Mouse (Mus musculus): ENCODE measurements around the gene Doc2g. TPM values are rescaled to one million over a fixed set of nuclear protein-coding genes. Genes with fewer than 3 reads are reported as not detected.
A peak's percentile ranks its signal among the peaks of the same experiment; 100 is the strongest.
"Not testable (repeated sequence)": the region's sequence is repeated elsewhere in the genome, so short reads cannot be mapped to it uniquely, and the experiment has no call there.

Doc2g gene
- 72.2 and 80.1 TPM in 2 replicates for polyA plus RNA-seq (2015; fragmentation: Nextera tagmentation; extraction: Ambion mirVana)

DNA sequence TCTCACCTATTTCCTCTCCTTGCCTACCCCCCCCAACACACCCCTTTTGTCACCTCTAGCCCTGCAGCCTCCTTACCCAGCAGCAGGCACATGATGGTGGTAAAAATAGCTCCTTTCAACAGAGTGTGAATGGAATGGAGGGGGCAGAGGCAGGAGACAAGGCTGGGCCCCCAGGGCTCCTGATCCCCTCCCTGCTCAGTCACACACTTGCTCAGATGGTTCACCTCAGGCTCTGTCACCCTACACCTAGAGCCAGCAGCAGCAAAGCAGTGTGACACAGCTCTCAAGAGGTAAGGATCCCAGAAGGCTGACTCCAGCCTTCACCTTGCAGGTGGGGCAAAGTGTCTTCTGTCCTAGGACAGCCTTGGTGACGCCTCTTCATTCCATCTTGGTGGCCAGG lies at the start of gene Doc2g:
Gene Doc2g, plus strand, starts transcription at position 202 of the 400 bp plus-strand sequence.
- peak; percentile 58 for ATAC-seq (replicated peaks; ENCODE audit: insufficient number of reproducible peaks, insufficient read depth, low FRiP score, low read depth)
- Histone ChIP-seq H3K27me3 (no peaks in the 10 kb centered on the region), H3K36me3 (peaks cover 24% of the 10 kb centered on the region), H3K4me1 (replicated peaks) (peaks cover 52% of the 10 kb centered on the region), H3K4me2 (peak within 1 kb of the TSS; percentile 58), H3K4me3 (peak within 1 kb of the TSS; percentile 29), H3K9ac (peak within 1 kb of the TSS; percentile 48), H3K27ac (peak within 1 kb of the TSS; percentile 99), H3K9me3 (replicated peaks) (no peaks in the 10 kb centered on the region)
- 47% methylated on average over 1 of the region's 1 CpGs for WGBS

GRCm38 (mm10) chr19:3955033-3955432 lies 48.1 kb upstream of the Doc2g start:
- H3K4me1 ChIP-seq (replicated peaks) = no peaks in the 10 kb centered on the region; the same call in 1 of the 2 replicates
- no peaks in the 10 kb centered on the region for H3K27me3 ChIP-seq
- no peak overlapping the region for H3K9ac ChIP-seq
- H3K4me2 ChIP-seq = no peak overlapping the region
- no peak overlapping the region for H3K4me3 ChIP-seq
- ATAC-seq (replicated peaks; ENCODE audit: insufficient number of reproducible peaks, insufficient read depth, low FRiP score, low read depth) = no peak
- no peaks in the 10 kb centered on the region for H3K9me3 ChIP-seq (replicated peaks)
- H3K27ac ChIP-seq = no peak overlapping the region
- H3K36me3 ChIP-seq = no peaks in the 10 kb centered on the region
- WGBS = 78% methylated on average over 3 of the region's 3 CpGs

- H3K4me3 ChIP-seq = no peak overlapping the region
- H3K4me1 ChIP-seq (replicated peaks) = no peaks in the 10 kb centered on the region; the same call in 1 of the 2 replicates
- H3K27me3 ChIP-seq = no peaks in the 10 kb centered on the region
- no peak overlapping the region for H3K4me2 ChIP-seq
- no peak overlapping the region for H3K27ac ChIP-seq
- WGBS = 20% methylated on average over 4 of the region's 4 CpGs
- no peak overlapping the region for H3K9ac ChIP-seq
- H3K36me3 ChIP-seq = no peaks in the 10 kb centered on the region
- H3K9me3 ChIP-seq (replicated peaks) = no peaks in the 10 kb centered on the region
- no peak for ATAC-seq (replicated peaks; ENCODE audit: insufficient number of reproducible peaks, insufficient read depth, low FRiP score, low read depth)
Observed at GRCm38 (mm10) chr19:3955804-3956203, 47.3 kb upstream of the Doc2g start.

DNA sequence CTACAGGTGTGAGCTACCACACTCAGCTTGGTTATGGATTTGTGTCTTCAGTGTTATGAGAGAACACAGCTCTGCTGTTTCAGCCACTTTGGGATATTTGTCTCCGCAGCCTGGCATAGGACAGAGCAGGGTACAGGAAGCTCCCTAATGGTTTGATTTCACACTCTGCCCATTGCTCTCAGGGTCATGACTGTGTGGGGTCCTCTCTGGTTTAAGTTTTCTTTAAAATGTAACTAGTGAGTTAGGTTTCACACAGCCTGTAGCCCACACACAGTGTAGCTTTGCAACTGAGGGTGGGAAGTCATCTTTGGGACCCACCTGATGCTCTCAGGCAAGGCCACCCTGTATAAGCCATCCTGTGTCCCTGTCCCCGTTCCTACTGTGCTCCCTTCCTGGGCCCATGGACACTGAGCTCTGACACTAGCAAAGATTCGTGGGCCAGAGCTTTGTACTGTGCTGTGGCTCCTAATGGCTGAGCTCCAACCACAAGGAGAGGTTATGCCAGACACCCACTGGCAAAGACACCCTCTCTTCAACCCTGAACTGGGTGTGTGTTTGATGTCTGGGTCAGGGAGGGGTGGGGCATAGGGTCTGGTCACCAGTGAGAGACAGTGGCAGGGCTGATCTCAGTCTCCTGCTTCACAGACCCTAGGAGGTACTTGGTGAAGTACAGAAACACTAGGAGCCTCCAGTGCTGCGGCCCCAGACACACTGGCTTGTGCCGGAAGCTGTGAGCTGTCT lies 45.6 kb upstream of the Doc2g start:
- not testable (repeated sequence) for H3K9me3 ChIP-seq (replicated peaks); ATAC-seq (replicated peaks; ENCODE audit: insufficient number of reproducible peaks, insufficient read depth, low FRiP score, low read depth); H3K9ac ChIP-seq; H3K27ac ChIP-seq; H3K27me3 ChIP-seq; H3K4me3 ChIP-seq; H3K36me3 ChIP-seq; H3K4me2 ChIP-seq; H3K4me1 ChIP-seq (replicated peaks)
- 81% methylated on average over 5 of the region's 5 CpGs for WGBS

GRCm38 (mm10) chr19:3958470-3958869 lies 44.6 kb upstream of the Doc2g start, which contains the start of gene Aldh3b3:
TSS of gene Aldh3b3 (plus strand) at chr19:3958645.
- no peaks in the 10 kb centered on the region for H3K27me3 ChIP-seq
- no peaks in the 10 kb centered on the region for H3K9me3 ChIP-seq (replicated peaks)
- no peaks in the 10 kb centered on the region; the same call in 1 of the 2 replicates for H3K4me1 ChIP-seq (replicated peaks)
- no peak within 1 kb of the TSS for H3K27ac ChIP-seq
- H3K4me2 ChIP-seq = no peak within 1 kb of the TSS
- no peak for ATAC-seq (replicated peaks; ENCODE audit: insufficient number of reproducible peaks, insufficient read depth, low FRiP score, low read depth)
- H3K36me3 ChIP-seq = no peaks in the 10 kb centered on the region
- WGBS = 51% methylated on average over 4 of the region's 4 CpGs
- H3K9ac ChIP-seq = no peak within 1 kb of the TSS
- H3K4me3 ChIP-seq = no peak within 1 kb of the TSS

DNA sequence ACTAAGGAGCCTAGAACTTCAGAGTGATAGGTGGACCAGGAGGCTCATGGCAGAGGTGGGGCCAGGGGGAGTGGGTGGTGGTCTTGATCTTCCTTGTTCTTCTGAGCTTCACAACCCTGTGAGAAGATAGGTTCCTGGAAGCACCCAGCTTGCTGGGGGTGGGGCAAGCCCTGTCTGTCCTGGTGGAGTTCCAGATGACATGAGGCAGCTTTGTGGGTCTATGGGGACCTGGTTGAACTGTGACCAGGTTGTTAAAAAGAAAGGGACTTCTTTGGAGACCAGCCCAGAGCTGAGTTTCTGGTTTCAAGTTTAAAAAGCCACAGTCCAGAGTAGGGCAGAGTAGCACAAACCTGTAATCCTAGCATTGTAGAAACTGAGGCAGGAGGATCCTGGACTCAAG lies 44.1 kb upstream of the Doc2g start:
- H3K4me2 ChIP-seq = no peak overlapping the region
- no peak for ATAC-seq (replicated peaks; ENCODE audit: insufficient number of reproducible peaks, insufficient read depth, low FRiP score, low read depth)
- H3K36me3 ChIP-seq = no peaks in the 10 kb centered on the region
- no peaks in the 10 kb centered on the region for H3K27me3 ChIP-seq
- H3K9me3 ChIP-seq (replicated peaks) = no peaks in the 10 kb centered on the region
- no peaks in the 10 kb centered on the region; the same call in 1 of the 2 replicates for H3K4me1 ChIP-seq (replicated peaks)
- no peak overlapping the region for H3K27ac ChIP-seq
- no peak overlapping the region for H3K4me3 ChIP-seq
- no peak overlapping the region for H3K9ac ChIP-seq

DNA sequence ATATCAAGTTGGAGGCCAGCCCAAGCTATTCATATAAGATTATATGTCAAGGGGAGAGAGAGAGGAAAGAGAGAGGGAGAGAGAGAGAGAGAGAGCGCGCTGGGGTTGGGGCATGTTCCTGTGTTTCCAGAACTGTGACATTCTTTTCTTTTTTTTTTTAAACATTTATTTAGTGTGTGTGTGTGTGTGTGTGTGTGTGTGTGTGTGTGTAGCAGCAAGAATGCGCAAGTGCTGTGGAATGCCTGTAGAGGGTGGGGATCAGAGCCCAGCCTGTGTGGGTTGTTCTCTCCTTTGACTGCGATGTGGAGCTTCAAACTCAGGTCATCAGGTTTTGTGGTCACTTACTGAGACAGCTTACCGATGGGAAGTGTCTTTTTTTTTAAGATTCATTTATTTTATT lies 42.9 kb upstream of the Doc2g start:
- WGBS = 79% methylated on average over 5 of the region's 5 CpGs
- H3K36me3 ChIP-seq = no peaks in the 10 kb centered on the region
- ATAC-seq (replicated peaks; ENCODE audit: insufficient number of reproducible peaks, insufficient read depth, low FRiP score, low read depth) = no peak
- H3K4me2 ChIP-seq = no peak overlapping the region
- H3K9me3 ChIP-seq (replicated peaks) = no peaks in the 10 kb centered on the region
- H3K27ac ChIP-seq = no peak overlapping the region
- no peak overlapping the region for H3K4me3 ChIP-seq
- H3K9ac ChIP-seq = no peak overlapping the region
- H3K27me3 ChIP-seq = no peaks in the 10 kb centered on the region
- H3K4me1 ChIP-seq (replicated peaks) = no peaks in the 10 kb centered on the region; the same call in 1 of the 2 replicates

GRCm38 (mm10) chr19:3961805-3962204 lies 41.3 kb upstream of the Doc2g start:
- H3K27me3 ChIP-seq; H3K9ac ChIP-seq; H3K4me3 ChIP-seq; H3K4me2 ChIP-seq; H3K27ac ChIP-seq; H3K9me3 ChIP-seq (replicated peaks); ATAC-seq (replicated peaks; ENCODE audit: insufficient number of reproducible peaks, insufficient read depth, low FRiP score, low read depth); H3K36me3 ChIP-seq; H3K4me1 ChIP-seq (replicated peaks): not testable (repeated sequence)
- 63% methylated on average over 6 of the region's 6 CpGs for WGBS

DNA sequence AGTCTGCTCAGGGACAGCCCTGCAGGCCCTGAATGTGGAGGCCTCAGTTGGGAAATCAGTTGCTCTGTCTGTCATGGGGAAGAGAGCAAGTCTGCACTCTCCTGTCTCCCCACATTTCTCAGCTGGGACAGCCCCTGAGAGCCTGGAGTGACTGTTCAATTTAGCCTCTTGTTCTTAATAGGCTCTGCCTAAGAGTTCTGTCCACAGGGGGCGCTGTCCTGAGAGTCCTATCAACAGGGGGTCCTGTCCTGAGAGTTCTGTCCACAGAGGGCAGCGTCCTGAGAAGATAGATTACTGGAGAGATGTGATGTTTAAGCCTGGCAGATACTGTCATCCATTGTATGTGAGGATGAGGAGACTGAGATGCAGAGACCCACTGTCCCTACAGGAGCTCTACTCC lies 40.6 kb upstream of the Doc2g start:
- Histone ChIP-seq H3K9me3 (replicated peaks) (no peaks in the 10 kb centered on the region), H3K36me3 (no peaks in the 10 kb centered on the region), H3K27ac (no peak overlapping the region), H3K4me3 (no peak overlapping the region), H3K27me3 (no peaks in the 10 kb centered on the region), H3K4me2 (no peak overlapping the region), H3K9ac (no peak overlapping the region), H3K4me1 (replicated peaks) (no peaks in the 10 kb centered on the region; the same call in 1 of the 2 replicates)
- ATAC-seq (replicated peaks; ENCODE audit: insufficient number of reproducible peaks, insufficient read depth, low FRiP score, low read depth) = no peak
- WGBS = 20% methylated on average over 2 of the region's 2 CpGs

DNA sequence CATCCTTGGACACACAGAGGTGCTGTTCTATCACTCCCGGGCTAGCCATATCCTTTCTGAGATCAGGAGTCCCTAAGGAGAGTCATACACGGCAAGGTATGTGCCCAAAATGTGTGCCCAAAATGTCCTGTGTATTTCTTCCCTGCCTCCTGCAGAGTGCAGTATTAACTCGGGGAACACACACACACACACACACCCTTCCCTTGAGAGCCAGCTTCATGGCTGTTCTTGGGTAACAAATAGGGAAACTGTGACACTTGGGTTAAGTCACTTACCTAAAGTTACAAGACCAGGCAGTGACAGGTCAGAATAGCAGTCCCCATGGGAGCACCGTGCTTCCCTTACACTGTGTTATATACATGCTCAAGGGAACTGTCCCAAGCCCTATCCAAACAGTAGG lies 39.1 kb upstream of the Doc2g start:
- WGBS = 62% methylated on average over 4 of the region's 4 CpGs
- H3K9me3 ChIP-seq (replicated peaks) = no peaks in the 10 kb centered on the region
- no peaks in the 10 kb centered on the region for H3K36me3 ChIP-seq
- H3K9ac ChIP-seq = no peak overlapping the region
- H3K4me3 ChIP-seq = no peak overlapping the region
- ATAC-seq (replicated peaks; ENCODE audit: insufficient number of reproducible peaks, insufficient read depth, low FRiP score, low read depth) = no peak
- peaks cover 5% of the 10 kb centered on the region for H3K4me1 ChIP-seq (replicated peaks)
- H3K27me3 ChIP-seq = no peaks in the 10 kb centered on the region
- no peak overlapping the region for H3K27ac ChIP-seq
- H3K4me2 ChIP-seq = no peak overlapping the region

GRCm38 (mm10) chr19:3966330-3967075 lies 36.6 kb upstream of the Doc2g start:
- 67% methylated on average over 11 of the region's 11 CpGs for WGBS
- Histone ChIP-seq H3K36me3 (no peaks in the 10 kb centered on the region), H3K4me2 (no peak overlapping the region), H3K9ac (no peak overlapping the region), H3K4me1 (replicated peaks) (peaks cover 5% of the 10 kb centered on the region), H3K4me3 (no peak overlapping the region), H3K27me3 (0 out of 2 replicates have a peak, but pooled peaks cover 2% of the 10 kb centered on the region), H3K9me3 (replicated peaks) (no peaks in the 10 kb centered on the region), H3K27ac (no peak overlapping the region)
- no peak for ATAC-seq (replicated peaks; ENCODE audit: insufficient number of reproducible peaks, insufficient read depth, low FRiP score, low read depth)
